Mouse (Mus musculus) midbrain, embryonic 12.5 days (tissue): Measurements from ENCODE around the gene Gm8994. TPM values are rescaled to one million over a fixed set of nuclear protein-coding genes. Genes with fewer than 3 reads are reported as not detected.
"Not testable (repeated sequence)": the region's sequence is repeated elsewhere in the genome, so short reads cannot be mapped to it uniquely, and the experiment has no call there.

Source experiments
- ATAC-seq: fragments of 200-750 bp; cut with Nextera tagmentation; 2 replicates; pipeline ENCODE4 v1.8.0; 2017; ENCODE audit warnings: low read depth, moderate TSS enrichment, moderate library complexity; ENCODE audit not compliant: low FRiP score
- H3K27ac ChIP-seq: fragments of 300-500 bp; sonication (generic); replicated peaks from 2 replicates; pipeline ENCODE4 v1.5.1; 2016; ENCODE audit warnings: mild to moderate bottlenecking
- H3K27me3 ChIP-seq: fragments of 300-500 bp; sonication (generic); 2 replicates; pipeline ENCODE4 v1.6.1; 2016; ENCODE audit warnings: mild to moderate bottlenecking
- H3K36me3 ChIP-seq: fragments of 300-500 bp; sonication (generic); 2 replicates; pipeline ENCODE4 v1.6.1; 2016
- H3K4me1 ChIP-seq: fragments of 300-500 bp; sonication (generic); 2 replicates; pipeline ENCODE4 v1.6.1; 2016
- H3K4me2 ChIP-seq: fragments of 300-500 bp; sonication (generic); replicated peaks from 2 replicates; pipeline ENCODE4 v1.6.1; 2016; ENCODE audit warnings: mild to moderate bottlenecking, moderate library complexity
- H3K4me3 ChIP-seq: fragments of 300-500 bp; sonication (generic); 2 replicates; pipeline ENCODE4 v1.5.1; 2016; ENCODE audit warnings: mild to moderate bottlenecking
- H3K9ac ChIP-seq: fragments of 300-500 bp; sonication (generic); replicated peaks from 2 replicates; pipeline ENCODE4 v1.6.1; 2016; ENCODE audit warnings: mild to moderate bottlenecking, moderate library complexity
- H3K9me3 ChIP-seq: fragments of 300-500 bp; sonication (generic); 2 replicates; pipeline ENCODE4 v1.6.1; 2016; ENCODE audit warnings: mild to moderate bottlenecking
- WGBS: fragments of 180-500 bp; shearing (Covaris S2); methylation state at CpG from one replicate; pipeline ENCODE4 v1.1.7; 2016; 5-methylcytosine and 5-hydroxymethylcytosine counted together
- polyA plus RNA-seq: library from polyadenylated mRNA; unstranded; fragments of >200 nt; fragmentation: Nextera tagmentation; extraction: Ambion mirVana; gene quantifications from 2 replicates; pipeline ENCODE4 v1.2.1, GENCODE M21; 2016

The Gm8994 gene
- polyA plus RNA-seq, 1 experiment from 2014 or later: not detected

- H3K9me3 ChIP-seq: no peaks in the 10 kb centered on the region
- no peak overlapping the region for H3K27ac ChIP-seq
- H3K4me2 ChIP-seq: no peak overlapping the region
- peaks cover 6% of the 10 kb centered on the region; the same call in 1 of the 2 replicates for H3K4me1 ChIP-seq
- no peak overlapping the region for H3K9ac ChIP-seq
- H3K4me3 ChIP-seq: no peak overlapping the region
- no peaks in the 10 kb centered on the region for H3K27me3 ChIP-seq
- ATAC-seq: no peak
- no peaks in the 10 kb centered on the region for H3K36me3 ChIP-seq
- 95% methylated on average over 2 of the region's 2 CpGs for WGBS
Measured at GRCm38 (mm10) chr6:136309487-136309886, 17.9 kb upstream of the Gm8994 start.

DNA sequence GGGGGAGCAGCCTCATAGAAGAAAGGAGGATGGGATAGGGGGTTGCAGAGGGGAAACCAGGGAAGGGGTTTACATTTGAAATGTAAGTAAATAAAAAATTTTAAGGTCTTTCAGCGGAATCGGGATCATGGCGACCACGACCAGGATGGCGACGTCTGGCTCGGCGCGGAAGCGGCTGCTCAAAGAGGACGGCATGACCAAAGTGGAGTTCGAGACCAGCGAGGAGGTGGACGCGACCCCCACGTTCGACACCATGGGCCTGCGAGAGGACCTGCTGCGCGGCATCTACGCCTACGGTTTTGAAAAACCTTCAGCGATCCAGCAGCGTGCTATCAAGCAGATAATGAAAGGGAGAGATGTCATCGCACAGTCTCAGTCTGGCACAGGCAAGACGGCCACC, 1.1 kb downstream of the Gm8994 start:
- WGBS: 97% methylated on average over 26 of the region's 26 CpGs
- H3K27me3 ChIP-seq, H3K27ac ChIP-seq, ATAC-seq, H3K4me1 ChIP-seq, H3K4me3 ChIP-seq, H3K36me3 ChIP-seq, H3K4me2 ChIP-seq, H3K9me3 ChIP-seq, H3K9ac ChIP-seq: not testable (repeated sequence)

DNA sequence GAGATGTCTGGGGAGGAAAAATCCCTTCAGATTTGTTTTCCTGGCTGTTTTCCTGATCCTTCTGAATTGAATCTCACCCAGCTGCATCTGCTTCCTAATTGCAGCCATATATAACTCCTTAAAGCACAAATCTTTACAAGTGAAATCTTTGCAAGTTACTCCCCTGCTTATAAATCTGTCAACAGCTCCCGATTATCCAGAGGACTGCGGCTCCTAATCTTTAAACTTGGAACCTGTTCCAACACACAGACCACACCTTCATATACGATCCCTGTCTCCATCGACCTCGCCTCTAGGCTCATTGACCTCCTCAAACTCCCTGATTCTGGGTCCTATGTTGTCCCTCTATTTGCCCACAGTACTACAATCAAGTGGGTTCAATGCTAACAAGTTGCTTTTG, 13.3 kb downstream of the Gm8994 start:
- Histone ChIP-seq H3K9ac (no peak overlapping the region), H3K9me3 (no peaks in the 10 kb centered on the region), H3K4me3 (no peak overlapping the region), H3K4me2 (no peak overlapping the region), H3K4me1 (0 out of 2 replicates have a peak, but pooled peaks cover under 1% of the 10 kb centered on the region), H3K27me3 (no peaks in the 10 kb centered on the region), H3K36me3 (no peaks in the 10 kb centered on the region), H3K27ac (no peak overlapping the region)
- 91% methylated on average over 5 of the region's 5 CpGs for WGBS
- ATAC-seq: no peak

GRCm38 (mm10) chr6:136341093-136341492, 13.8 kb downstream of the Gm8994 start:
- 97% methylated on average over 1 of the region's 1 CpGs for WGBS

GRCm38 (mm10) chr6:136343868-136344267, 16.5 kb downstream of the Gm8994 start:
- Histone ChIP-seq H3K9me3 (no peaks in the 10 kb centered on the region), H3K4me1 (peaks cover 5% of the 10 kb centered on the region; the same call in 1 of the 2 replicates), H3K4me3 (no peak overlapping the region), H3K36me3 (no peaks in the 10 kb centered on the region), H3K27ac (no peak overlapping the region), H3K27me3 (no peaks in the 10 kb centered on the region), H3K4me2 (no peak overlapping the region), H3K9ac (no peak overlapping the region)
- WGBS: 89% methylated on average over 7 of the region's 7 CpGs
- no peak for ATAC-seq

More at GRCm38 (mm10) chr6:136341093-136341492, 13.8 kb downstream of the Gm8994 start:
- Histone ChIP-seq H3K4me2 (no peak overlapping the region), H3K4me1 (0 out of 2 replicates have a peak, but pooled peaks cover 3% of the 10 kb centered on the region), H3K27ac (no peak overlapping the region), H3K4me3 (no peak overlapping the region), H3K9me3 (no peaks in the 10 kb centered on the region), H3K36me3 (no peaks in the 10 kb centered on the region), H3K27me3 (no peaks in the 10 kb centered on the region), H3K9ac (no peak overlapping the region)
- ATAC-seq: no peak

GRCm38 (mm10) chr6:136345034-136345433, 17.7 kb downstream of the Gm8994 start:
- Histone ChIP-seq H3K4me3 (no peak overlapping the region), H3K9me3 (no peaks in the 10 kb centered on the region), H3K27me3 (no peaks in the 10 kb centered on the region), H3K9ac (no peak overlapping the region), H3K4me1 (peaks cover 5% of the 10 kb centered on the region; the same call in 1 of the 2 replicates), H3K36me3 (no peaks in the 10 kb centered on the region), H3K27ac (no peak overlapping the region), H3K4me2 (no peak overlapping the region)
- no peak for ATAC-seq
- whole genome bisulfite sequencing: 90% methylated on average over 6 of the region's 6 CpGs

GRCm38 (mm10) chr6:136345641-136346040, 18.3 kb downstream of the Gm8994 start:
- H3K9ac ChIP-seq: no peak overlapping the region
- H3K27me3 ChIP-seq: no peaks in the 10 kb centered on the region
- no peak overlapping the region for H3K4me3 ChIP-seq
- peaks cover 5% of the 10 kb centered on the region; the same call in 1 of the 2 replicates for H3K4me1 ChIP-seq
- no peaks in the 10 kb centered on the region for H3K36me3 ChIP-seq
- H3K9me3 ChIP-seq: no peaks in the 10 kb centered on the region
- ATAC-seq: no peak
- 81% methylated on average over 7 of the region's 7 CpGs for WGBS
- H3K27ac ChIP-seq: no peak overlapping the region
- H3K4me2 ChIP-seq: no peak overlapping the region

- Histone ChIP-seq H3K4me2 (no peak overlapping the region), H3K27ac (no peak overlapping the region), H3K4me1 (peaks cover 5% of the 10 kb centered on the region; the same call in 1 of the 2 replicates), H3K36me3 (no peaks in the 10 kb centered on the region), H3K4me3 (no peak overlapping the region), H3K9ac (no peak overlapping the region), H3K27me3 (no peaks in the 10 kb centered on the region), H3K9me3 (no peaks in the 10 kb centered on the region)
- ATAC-seq: peak; percentile 65
- 30% methylated on average over 5 of the region's 5 CpGs for WGBS
Measured at GRCm38 (mm10) chr6:136347053-136347452, 19.7 kb downstream of the Gm8994 start.

- H3K9ac ChIP-seq: no peak overlapping the region
- H3K4me2 ChIP-seq: no peak overlapping the region
- no peaks in the 10 kb centered on the region for H3K27me3 ChIP-seq
- H3K9me3 ChIP-seq: no peaks in the 10 kb centered on the region
- no peak overlapping the region for H3K4me3 ChIP-seq
- no peak overlapping the region for H3K27ac ChIP-seq
- 55% methylated on average over 9 of the region's 9 CpGs for WGBS
- 0 out of 2 replicates have a peak, but pooled peaks have one; percentile 36 for ATAC-seq
- H3K4me1 ChIP-seq: peaks cover 5% of the 10 kb centered on the region; the same call in 1 of the 2 replicates
- H3K36me3 ChIP-seq: no peaks in the 10 kb centered on the region
Measured at GRCm38 (mm10) chr6:136347631-136348030, 20.3 kb downstream of the Gm8994 start.

DNA sequence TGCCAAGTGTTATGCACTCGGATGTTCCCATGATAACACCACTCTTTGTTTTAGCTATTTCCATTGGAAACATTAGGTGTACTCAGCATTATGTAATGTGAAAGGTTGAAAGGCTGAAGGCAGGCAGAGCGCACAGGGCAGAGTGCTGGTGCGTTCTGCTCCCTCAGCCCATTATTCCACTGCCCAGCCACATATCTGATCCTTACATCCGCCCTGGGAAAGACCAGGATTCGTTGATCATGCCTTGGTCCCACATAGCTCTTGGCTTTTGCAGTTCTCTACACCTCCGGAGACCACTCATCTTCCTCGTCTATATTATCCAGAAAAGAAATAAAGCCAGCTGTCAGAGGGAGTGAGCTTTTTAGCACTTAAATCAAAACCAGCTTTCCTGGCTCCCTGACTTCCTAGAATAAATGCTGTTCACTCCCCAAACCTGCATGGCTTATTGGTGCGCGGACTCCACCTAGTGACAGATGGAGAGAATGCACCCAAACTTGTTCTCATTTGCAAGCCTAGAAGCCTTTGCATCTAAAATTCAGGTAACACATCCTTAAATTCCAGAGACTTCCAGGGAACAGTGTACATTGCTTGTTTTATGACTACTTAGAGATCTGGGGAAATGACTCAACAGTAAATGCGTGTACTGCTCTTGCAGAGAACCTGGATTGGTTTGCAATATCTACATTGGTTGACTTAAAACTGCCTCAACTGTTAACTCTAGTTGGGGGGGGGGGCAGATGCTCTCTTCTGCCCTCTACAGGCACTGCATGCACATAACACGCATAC, 26.3 kb downstream of the Gm8994 start:
- WGBS: 41% methylated on average over 11 of the region's 11 CpGs
- H3K4me2 ChIP-seq: no peak overlapping the region
- H3K36me3 ChIP-seq: no peaks in the 10 kb centered on the region
- H3K4me1 ChIP-seq: no peaks in the 10 kb centered on the region
- H3K9ac ChIP-seq: no peak overlapping the region
- no peaks in the 10 kb centered on the region for H3K9me3 ChIP-seq
- no peaks in the 10 kb centered on the region for H3K27me3 ChIP-seq
- no peak overlapping the region for H3K27ac ChIP-seq
- H3K4me3 ChIP-seq: no peak overlapping the region
- peak; percentile 47 for ATAC-seq

DNA sequence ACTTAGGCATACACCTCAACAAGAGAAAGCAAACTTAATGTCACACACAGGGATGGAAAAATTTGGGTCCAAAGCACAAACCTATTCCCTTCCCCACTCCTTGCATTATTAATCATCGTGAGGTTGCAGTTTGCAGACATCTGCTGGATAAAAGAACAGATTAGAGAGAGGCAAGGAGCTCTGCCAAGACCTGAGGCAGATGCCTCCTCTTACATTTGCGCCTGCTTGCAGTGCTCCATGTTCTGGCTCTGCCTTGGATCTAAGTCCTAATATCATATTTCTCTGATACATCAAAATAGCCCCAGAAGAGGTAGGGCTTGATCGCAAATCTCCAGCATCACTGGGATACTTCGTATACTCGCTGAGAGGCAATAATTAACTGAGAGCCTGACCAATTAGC, 31.1 kb downstream of the Gm8994 start:
- Histone ChIP-seq H3K27me3 (no peaks in the 10 kb centered on the region), H3K4me2 (no peak overlapping the region), H3K27ac (no peak overlapping the region), H3K4me3 (no peak overlapping the region), H3K9ac (no peak overlapping the region), H3K9me3 (no peaks in the 10 kb centered on the region), H3K36me3 (no peaks in the 10 kb centered on the region), H3K4me1 (no peaks in the 10 kb centered on the region)
- WGBS: 90% methylated on average over 5 of the region's 5 CpGs
- ATAC-seq: no peak

GRCm38 (mm10) chr6:136363313-136363712, 36.0 kb downstream of the Gm8994 start:
- no peaks in the 10 kb centered on the region for H3K9me3 ChIP-seq
- H3K36me3 ChIP-seq: no peaks in the 10 kb centered on the region
- no peak overlapping the region for H3K4me2 ChIP-seq
- no peak overlapping the region for H3K9ac ChIP-seq
- no peaks in the 10 kb centered on the region for H3K4me1 ChIP-seq
- no peak overlapping the region for H3K4me3 ChIP-seq
- no peak overlapping the region for H3K27ac ChIP-seq
- no peak for ATAC-seq
- 91% methylated on average over 8 of the region's 8 CpGs for WGBS
- H3K27me3 ChIP-seq: no peaks in the 10 kb centered on the region
